Mouse (Mus musculus): ENCODE results near the gene Popdc3.

DNA sequence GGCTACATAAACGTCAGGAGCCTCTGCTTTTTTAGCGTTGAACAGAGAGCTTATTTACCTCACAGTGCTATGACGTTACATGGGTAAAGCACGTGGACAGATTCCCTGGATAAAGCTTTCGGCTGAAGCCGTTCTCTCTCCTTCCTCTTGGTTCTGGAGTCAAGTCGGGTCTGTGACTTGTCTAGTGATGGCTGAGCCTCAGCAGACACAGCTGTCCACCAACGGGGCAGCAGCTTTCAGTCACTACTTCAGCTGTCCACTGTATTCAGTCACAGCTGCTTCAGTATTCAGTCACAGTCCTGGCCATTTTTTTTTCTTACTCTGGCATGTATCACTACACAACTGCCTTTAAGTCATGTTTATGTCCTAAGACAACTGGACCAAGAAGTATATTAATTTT, 4.0 kb upstream of the Popdc3 start:
- TF ChIP-seq CTCF (IDR thresholded peaks at IDR 0.05; ENCODE audit: control insufficient read depth, insufficient read depth, low read length), result no peak
- no peak for TF ChIP-seq POLR2A (IDR thresholded peaks at IDR 0.05; ENCODE audit: borderline replicate concordance, control insufficient read depth, low read depth, low read length)

Measured in bone marrow, adult 2 months (tissue).